Mouse (Mus musculus) intestine, embryonic 15.5 days (tissue): Measurements from ENCODE around the gene Mfsd4b2. TPM values are rescaled to one million over a fixed set of nuclear protein-coding genes. Genes with fewer than 3 reads are reported as not detected.

Source experiments
- polyA plus RNA-seq: library from polyadenylated mRNA; unstranded; fragments of >200 nt; fragmentation: Nextera tagmentation; extraction: Ambion mirVana; gene quantifications from 2 replicates; pipeline ENCODE4 v1.2.1, GENCODE M21; 2015

Gene Mfsd4b2
- polyA plus RNA-seq, 1 experiment from 2014 or later: 1.0 TPM

Other genes starting within 250 kb of the Mfsd4b2 start
- 13.5 and 13.7 TPM in 2 replicates for gene Rev3l, start 194.8 kb downstream of the Mfsd4b2 start, polyA plus RNA-seq
- 3.3 TPM in 2 replicates for gene Mfsd4b4, start 27.7 kb downstream of the Mfsd4b2 start, polyA plus RNA-seq
- gene Mfsd4b3, start 33.2 kb upstream of the Mfsd4b2 start, polyA plus RNA-seq: 5.5 and 5.6 TPM in 2 replicates
- 0.29 and 0.30 TPM in 2 replicates for gene Mfsd4b5, start 59.7 kb upstream of the Mfsd4b2 start, polyA plus RNA-seq
- gene Mfsd4b1, start 98.3 kb upstream of the Mfsd4b2 start, polyA plus RNA-seq: 0.85 and 0.90 TPM in 2 replicates
- 36.1 and 37.4 TPM in 2 replicates for gene Slc16a10, start 215.3 kb upstream of the Mfsd4b2 start, polyA plus RNA-seq